8 mouse cellular contexts compared by ENCODE assay signal in genomic region chr9:107986376-107986775, GRCm38 (mm10). TPM values are rescaled to one million over a fixed set of nuclear protein-coding genes. Genes with fewer than 3 reads are reported as not detected.
DNase-seq lines count a peak whose midpoint lies in the region; ATAC-seq and TF ChIP-seq lines count a peak whose summit lies in the region.

No protein-coding gene starts in this region.

- WGBS in hindbrain, embryonic 15.5 days: 5% methylated on average over 18 of the region's 18 CpGs

- H3K9me3 ChIP-seq in hindbrain, embryonic 15.5 days: no peaks in the 10 kb centered on the region

- no peak for DNase-seq in Patski (ENCODE audit: low read depth, low spot score)
- peak; percentile 88 to 90 for DNase-seq in cerebellum, postnatal 14 days
- peak; percentile 87 for DNase-seq in gastrocnemius, adult 18-20 months (ENCODE audit: low spot score)
- peak; percentile 64 to 81 for DNase-seq in left cerebral cortex, adult 2 months (ENCODE audit: extremely low spot score in 1 of 2, low spot score in 2 of 2)
- DNase-seq in right cerebral cortex, postnatal 10 days (ENCODE audit: low spot score in 2 of 2): peak; percentile 77 to 86
- DNase-seq in urinary bladder, postnatal 36 days (ENCODE audit: low spot score in 2 of 2): peak; percentile 56 to 80

- H3K9ac ChIP-seq in hindbrain, embryonic 15.5 days: no peak overlapping the region

- H3K36me3 ChIP-seq in hindbrain, embryonic 15.5 days: no peaks in the 10 kb centered on the region

- peak; percentile 69 for ATAC-seq in Patski
- 0 out of 2 replicates have a peak, but pooled peaks have one; percentile 45 for ATAC-seq in hindbrain, embryonic 15.5 days (ENCODE audit: low FRiP score, low read depth)
- peak; percentile 49 for ATAC-seq in megakaryocyte, adult 5-6 weeks (ENCODE audit: poor library complexity, severe bottlenecking)

- in situ Hi-C loops in Patski (cut with MboI; ENCODE audit: low pct_unique_long_range_greater_than_20kb): no loop called here

- H3K4me2 ChIP-seq in hindbrain, embryonic 15.5 days: peak overlapping the region; percentile 91

- peak overlapping the region; percentile 75 for H3K4me3 ChIP-seq in hindbrain, embryonic 15.5 days
- H3K4me3 ChIP-seq in left cerebral cortex, adult 2 months: peak overlapping the region; percentile 59

- H3K27me3 ChIP-seq in Patski: no peaks in the 10 kb centered on the region
- peaks cover 8% of the 10 kb centered on the region for H3K27me3 ChIP-seq in hindbrain, embryonic 15.5 days

- H3K4me1 ChIP-seq in hindbrain, embryonic 15.5 days (replicated peaks): peaks cover 41% of the 10 kb centered on the region

- CTCF ChIA-PET in Patski (lab: Charles Lee): interaction anchor here (1.2 to 1.5 kb wide), 2 partner anchors 10 to 11 kb away, joined by 3 to 5 read pairs; partner anchors contain the start of gene Uba7

- no peak for TF ChIP-seq CTCF in Patski (IDR thresholded peaks at IDR 0.05)
- TF ChIP-seq CTCF in left cerebral cortex, adult 2 months (IDR thresholded peaks at IDR 0.05): peak; percentile 87

- no peak overlapping the region for H3K27ac ChIP-seq in hindbrain, embryonic 15.5 days (replicated peaks)
- H3K27ac ChIP-seq in left cerebral cortex, adult 2 months: no peak overlapping the region

- POLR2A ChIA-PET in Patski (lab: Charles Lee): interaction anchor here (1.0 to 1.2 kb wide), 2 partner anchors 10 to 12 kb away, joined by 3 read pairs; no protein-coding TSS in a partner anchor

- intact Hi-C loops in left cerebral cortex, adult 2 months (cut with DNase I): loop anchor here (1.0 kb wide), 2 partner anchors 23 to 82 kb away; no protein-coding TSS in a partner anchor

RNA-seq across cellular contexts. Expression of gene Inka1, which starts 0.7 kb away (rescaled TPM):
- 0.24 TPM for polyA plus RNA-seq in Patski (2021)
- 1 to 10 TPM; 1.5 to 3.0 TPM for total RNA-seq in gastrocnemius, adult 18-20 months (2021)
- polyA plus RNA-seq in hindbrain, embryonic 15.5 days (2015; fragmentation: Nextera tagmentation; extraction: Ambion mirVana): 17.9 and 20.2 TPM in 2 replicates
- total RNA-seq in left cerebral cortex, adult 2 months (2021): 1 to 10 TPM; 2.8 to 4.0 TPM
- 1.8 and 4.7 TPM in 2 replicates for total RNA-seq in megakaryocyte, adult 5-6 weeks (2015)
- 2.6 and 3.2 TPM in 2 replicates for total RNA-seq in megakaryocyte, adult 5-6 weeks (2017)

RNA-seq across cellular contexts. Expression of gene Gm20661, which starts 3.5 kb away (rescaled TPM):
- not detected for polyA plus RNA-seq in Patski (2021)
- not detected for total RNA-seq in gastrocnemius, adult 18-20 months (2021)
- polyA plus RNA-seq in hindbrain, embryonic 15.5 days (2015; fragmentation: Nextera tagmentation; extraction: Ambion mirVana): 1.1 and 1.5 TPM in 2 replicates
- under 1 TPM; 0.28 to 0.66 TPM for total RNA-seq in left cerebral cortex, adult 2 months (2021)
- total RNA-seq in megakaryocyte, adult 5-6 weeks (2015): 0.18 TPM in 1 of 2 replicates, not detected in the other
- not detected in 2 replicates for total RNA-seq in megakaryocyte, adult 5-6 weeks (2017)

RNA-seq across cellular contexts. Expression of gene Cdhr4, which starts 5.9 kb away (rescaled TPM):
- not detected for polyA plus RNA-seq in Patski (2021)
- total RNA-seq in gastrocnemius, adult 18-20 months (2021): not detected
- polyA plus RNA-seq in hindbrain, embryonic 15.5 days (2015; fragmentation: Nextera tagmentation; extraction: Ambion mirVana): 2.5 and 3.8 TPM in 2 replicates
- total RNA-seq in left cerebral cortex, adult 2 months (2021): 1 to 10 TPM; 1.3 to 2.3 TPM
- total RNA-seq in megakaryocyte, adult 5-6 weeks (2015): 0.33 TPM in 1 of 2 replicates, not detected in the other
- total RNA-seq in megakaryocyte, adult 5-6 weeks (2017): 0.51 and 1.7 TPM in 2 replicates

RNA-seq across cellular contexts. Expression of gene Gm20662, which starts 9.8 kb away (rescaled TPM):
- polyA plus RNA-seq in Patski (2021): not detected
- total RNA-seq in gastrocnemius, adult 18-20 months (2021): not detected
- polyA plus RNA-seq in hindbrain, embryonic 15.5 days (2015; fragmentation: Nextera tagmentation; extraction: Ambion mirVana): 0.80 TPM in 1 of 2 replicates, not detected in the other
- 1 to 10 TPM; 1.2 to 2.4 TPM for total RNA-seq in left cerebral cortex, adult 2 months (2021)
- not detected in 2 replicates for total RNA-seq in megakaryocyte, adult 5-6 weeks (2015)
- not detected in 2 replicates for total RNA-seq in megakaryocyte, adult 5-6 weeks (2017)

RNA-seq across cellular contexts. Expression of gene Uba7, which starts 11.1 kb away (rescaled TPM):
- polyA plus RNA-seq in Patski (2021): 18.8 TPM
- 1 to 10 TPM; 2.6 to 2.8 TPM for total RNA-seq in gastrocnemius, adult 18-20 months (2021)
- 6.4 and 8.2 TPM in 2 replicates for polyA plus RNA-seq in hindbrain, embryonic 15.5 days (2015; fragmentation: Nextera tagmentation; extraction: Ambion mirVana)
- 1 to 10 TPM; 2.6 to 3.8 TPM for total RNA-seq in left cerebral cortex, adult 2 months (2021)
- total RNA-seq in megakaryocyte, adult 5-6 weeks (2015): 37.5 and 44.3 TPM in 2 replicates
- 35.6 and 43.2 TPM in 2 replicates for total RNA-seq in megakaryocyte, adult 5-6 weeks (2017)
